ENCODE assay signal across 26 mouse cellular contexts in the genomic region with DNA sequence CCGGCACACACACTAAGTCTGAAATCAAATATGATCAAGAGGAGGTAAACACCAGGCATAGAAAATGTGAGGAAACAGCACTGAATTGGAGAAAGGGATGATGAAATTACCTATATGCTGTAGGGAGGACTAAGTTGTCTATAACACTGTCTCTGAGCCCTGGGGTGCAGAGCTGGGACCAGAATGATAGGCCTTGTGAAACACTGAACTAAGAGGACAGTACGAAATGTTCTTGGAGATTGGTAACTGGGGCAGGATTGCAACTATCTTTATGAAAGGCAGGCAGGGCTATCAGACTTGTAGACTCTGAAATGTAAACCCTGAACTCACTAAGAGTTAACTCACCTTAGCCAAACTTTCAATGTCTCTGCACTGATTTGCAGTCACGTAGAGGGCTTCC.
A peak's percentile ranks its signal among the peaks of the same experiment; 100 is the strongest.
DNase-seq lines count a peak whose midpoint lies in the region; ATAC-seq and TF ChIP-seq lines count a peak whose summit lies in the region.
"Had no signal": no experiment of that assay in that cellular context is flagged by ENCODE, and none has a peak within 500 bp of the region (broad histone marks: within the 10 kb centered on the region; RNA-seq: fewer than 3 reads in every experiment).

No protein-coding gene starts in this region.

- no peak for ATAC-seq in midbrain, embryonic 11.5 days (ENCODE audit: low FRiP score)
- ATAC-seq in midbrain, embryonic 14.5 days (ENCODE audit: low FRiP score, low TSS enrichment) = no peak
- ATAC-seq: activated CD4-positive, CD25-positive, alpha-beta regulatory T cell, adult 4 months; forebrain, embryonic 14.5 days; forebrain, postnatal 0 days; hindbrain, postnatal 0 days; inflammation-experienced regulatory T-cells, adult 6 months; intestine, embryonic 16.5 days had no signal

- intact Hi-C loops in heart, adult 2 months (cut with DNase I) = no loop called here

- no peak for TF ChIP-seq CTCF in heart, adult 2 months (IDR thresholded peaks at IDR 0.05)

- H3K27ac ChIP-seq in heart, embryonic 10.5 days = 0 out of 2 replicates have a peak overlapping the region, but pooled peaks have one; percentile 18
- H3K27ac ChIP-seq in heart, adult 2 months = no peak overlapping the region
- no peak overlapping the region for H3K27ac ChIP-seq in midbrain, embryonic 11.5 days (ENCODE audit: low read depth, low read length)
- no peak overlapping the region for H3K27ac ChIP-seq in midbrain, embryonic 14.5 days (replicated peaks; ENCODE audit: low read depth, low read length)
- H3K27ac ChIP-seq: embryonic facial prominence, embryonic 10.5 days; embryonic facial prominence, embryonic 13.5 days; heart, embryonic 15.5 days; hindbrain, embryonic 14.5 days; hindbrain, postnatal 0 days had no signal

- H3K9me3 ChIP-seq in heart, embryonic 10.5 days = no peaks in the 10 kb centered on the region
- no peaks in the 10 kb centered on the region for H3K9me3 ChIP-seq in midbrain, embryonic 11.5 days (ENCODE audit: control insufficient read depth, low read length)
- no peaks in the 10 kb centered on the region for H3K9me3 ChIP-seq in midbrain, embryonic 14.5 days (ENCODE audit: control insufficient read depth, low read length)
- H3K9me3 ChIP-seq: embryonic facial prominence, embryonic 10.5 days; embryonic facial prominence, embryonic 13.5 days; heart, embryonic 12.5 days; heart, embryonic 15.5 days had no signal

- H3K27me3 ChIP-seq in heart, embryonic 10.5 days (ENCODE audit: insufficient read depth, poor library complexity, severe bottlenecking) = no peaks in the 10 kb centered on the region
- no peaks in the 10 kb centered on the region for H3K27me3 ChIP-seq in heart, adult 2 months (ENCODE audit: control insufficient read depth, insufficient read depth, low read length)
- no peaks in the 10 kb centered on the region; the same call in 1 of the 2 replicates for H3K27me3 ChIP-seq in midbrain, embryonic 11.5 days (ENCODE audit: control insufficient read depth, insufficient read depth, low read length)
- no peaks in the 10 kb centered on the region for H3K27me3 ChIP-seq in midbrain, embryonic 14.5 days (ENCODE audit: control insufficient read depth, insufficient read depth, low read length)
- H3K27me3 ChIP-seq: embryonic facial prominence, embryonic 13.5 days; heart, embryonic 12.5 days; heart, embryonic 15.5 days had no signal

- no peak overlapping the region for H3K4me2 ChIP-seq in midbrain, embryonic 11.5 days
- no peak overlapping the region for H3K4me2 ChIP-seq in midbrain, embryonic 14.5 days (ENCODE audit: low read length)
- H3K4me2 ChIP-seq: embryonic facial prominence, embryonic 13.5 days; heart, embryonic 12.5 days; heart, embryonic 15.5 days; hindbrain, embryonic 14.5 days had no signal

- no peaks in the 10 kb centered on the region for H3K79me2 ChIP-seq in heart, adult 2 months (replicated peaks; ENCODE audit: control insufficient read depth, insufficient read depth, low read length)

- TF ChIP-seq EP300 in heart, adult 2 months (IDR thresholded peaks at IDR 0.05; ENCODE audit: insufficient read depth, low read depth, low read length) = no peak

- H3K4me1 ChIP-seq in heart, embryonic 10.5 days = peaks cover 5% of the 10 kb centered on the region; the same call in 1 of the 2 replicates
- H3K4me1 ChIP-seq in heart, adult 2 months (ENCODE audit: control insufficient read depth, insufficient read depth, low read length) = peaks cover 6% of the 10 kb centered on the region
- no peaks in the 10 kb centered on the region for H3K4me1 ChIP-seq in midbrain, embryonic 11.5 days (ENCODE audit: control insufficient read depth, insufficient read depth, low read length)
- H3K4me1 ChIP-seq in midbrain, embryonic 14.5 days (ENCODE audit: control insufficient read depth, insufficient read depth, low read length) = no peaks in the 10 kb centered on the region
- H3K4me1 ChIP-seq: embryonic facial prominence, embryonic 13.5 days; heart, embryonic 15.5 days had no signal

- no peak for DNase-seq in heart, embryonic 10.5 days (ENCODE audit: low spot score)
- DNase-seq in heart, adult 2 months = no peak
- peak; percentile 53 for DNase-seq in midbrain, embryonic 11.5 days (ENCODE audit: low spot score, missing footprints)
- DNase-seq in midbrain, embryonic 14.5 days = no peak
- peak; percentile 79 for DNase-seq in gonadal fat pad, adult 2 months (ENCODE audit: low read depth)
- no peak for DNase-seq in cerebellum, adult 11 months
- DNase-seq: adrenal gland, postnatal 10 days; adrenal gland, postnatal 36 days; cerebellum, adult 11-12 months; cerebellum, adult 8-10 months; cerebellum, postnatal 10 days; cerebellum, postnatal 36 days; forebrain, postnatal 0 days; gastrocnemius, postnatal 25 days; heart, postnatal 10 days; heart, postnatal 36 days had no signal

- H3K4me3 ChIP-seq in heart, embryonic 10.5 days = no peak overlapping the region
- no peak overlapping the region for H3K4me3 ChIP-seq in heart, adult 2 months
- H3K4me3 ChIP-seq in midbrain, embryonic 11.5 days (ENCODE audit: low read depth, low read length) = no peak overlapping the region
- H3K4me3 ChIP-seq in midbrain, embryonic 14.5 days (replicated peaks; ENCODE audit: low read depth, low read length) = no peak overlapping the region
- H3K4me3 ChIP-seq: embryonic facial prominence, embryonic 10.5 days; embryonic facial prominence, embryonic 13.5 days; heart, embryonic 12.5 days; heart, embryonic 15.5 days had no signal

- TF ChIP-seq POLR2A in heart, adult 2 months (IDR thresholded peaks at IDR 0.05; ENCODE audit: insufficient read depth, low read depth, low read length) = no peak

- 78% methylated on average over 3 of the region's 3 CpGs for WGBS in heart, embryonic 10.5 days
- 88% methylated on average over 3 of the region's 3 CpGs for whole genome bisulfite sequencing in heart, adult 2 months
- WGBS in midbrain, embryonic 11.5 days = 76% methylated on average over 3 of the region's 3 CpGs
- 92% methylated on average over 3 of the region's 3 CpGs for WGBS in midbrain, embryonic 14.5 days

- no peak overlapping the region for H3K9ac ChIP-seq in heart, adult 2 months (ENCODE audit: low read depth, low read length)
- H3K9ac ChIP-seq in midbrain, embryonic 11.5 days (ENCODE audit: low read length) = no peak overlapping the region
- no peak overlapping the region for H3K9ac ChIP-seq in midbrain, embryonic 14.5 days (replicated peaks; ENCODE audit: low read length)
- H3K9ac ChIP-seq: embryonic facial prominence, embryonic 13.5 days; forebrain, postnatal 0 days; heart, embryonic 12.5 days; heart, embryonic 15.5 days; hindbrain, embryonic 14.5 days had no signal

- no peaks in the 10 kb centered on the region for H3K36me3 ChIP-seq in heart, embryonic 10.5 days
- no peaks in the 10 kb centered on the region for H3K36me3 ChIP-seq in heart, adult 2 months (ENCODE audit: control insufficient read depth, insufficient read depth, low read length)
- no peaks in the 10 kb centered on the region for H3K36me3 ChIP-seq in midbrain, embryonic 11.5 days (ENCODE audit: control insufficient read depth, insufficient read depth, low read length)
- no peaks in the 10 kb centered on the region for H3K36me3 ChIP-seq in midbrain, embryonic 14.5 days (ENCODE audit: control insufficient read depth, insufficient read depth, low read length)
- H3K36me3 ChIP-seq: embryonic facial prominence, embryonic 10.5 days; embryonic facial prominence, embryonic 13.5 days; heart, embryonic 12.5 days; heart, embryonic 15.5 days had no signal

Comparison
In these comparisons a context has a peak if more than half of its experiments do, and no peak if none do; other contexts are left out.
1. DNase-seq: peak in midbrain, embryonic 11.5 days (single experiment) and gonadal fat pad, adult 2 months (single experiment); none in heart, embryonic 10.5 days (single experiment), heart, adult 2 months (0 of 2), midbrain, embryonic 14.5 days (single experiment) and cerebellum, adult 11 months (single experiment).